Mouse (Mus musculus) left cerebral cortex, adult 8-10 months (tissue): Measurements from ENCODE around the gene Vegfd. TPM values are rescaled to one million over a fixed set of nuclear protein-coding genes. Genes with fewer than 3 reads are reported as not detected.
A peak's percentile ranks its signal among the peaks of the same experiment; 100 is the strongest.

ENCODE experiments used
- DNase-seq, 2 experiments: peaks; one replicate each; pipeline ENCODE4 v3.0.0; 2022; ENCODE audit warnings: low spot score in 2 of 2
- total RNA-seq, 4 experiments: library from RNA; stranded (reverse); gene quantifications; 2 replicates each; pipeline ENCODE4 v1.2.4; 2022

Gene Vegfd
- 1 to 10 TPM; 2.1 to 3.2 (median 2.3) TPM for total RNA-seq

DNA sequence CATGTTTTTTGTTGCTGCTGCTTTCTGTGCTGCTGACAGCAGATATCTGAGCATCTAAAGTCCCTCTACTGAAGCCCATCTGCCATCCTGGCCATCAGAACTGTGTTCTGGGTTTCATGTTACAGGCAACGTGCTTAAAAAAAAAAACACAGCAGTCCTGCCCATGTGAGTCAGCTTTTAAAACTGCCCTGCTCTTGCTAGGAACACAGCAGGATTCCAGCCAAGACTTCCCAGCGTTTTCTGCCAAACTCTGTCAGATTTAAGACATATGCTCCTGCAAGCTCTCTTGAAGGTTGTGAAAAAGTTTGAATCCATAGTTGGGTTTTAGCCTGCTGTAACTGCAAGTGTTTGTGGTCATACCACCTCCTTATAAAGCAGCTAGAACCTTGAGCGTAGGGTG is at the start of gene Vegfd:
Gene Vegfd, plus strand, starts transcription at position 298 of the 400 bp plus-strand sequence.
- peak in 1 of 2 experiments; percentile 57 for DNase-seq

GRCm38 (mm10) chrX:164323391-164323913 is 49.7 kb upstream of the Vegfd start:
- no peak for DNase-seq

- no peak for DNase-seq
Measured at GRCm38 (mm10) chrX:164330351-164330750, 42.8 kb upstream of the Vegfd start.

DNA sequence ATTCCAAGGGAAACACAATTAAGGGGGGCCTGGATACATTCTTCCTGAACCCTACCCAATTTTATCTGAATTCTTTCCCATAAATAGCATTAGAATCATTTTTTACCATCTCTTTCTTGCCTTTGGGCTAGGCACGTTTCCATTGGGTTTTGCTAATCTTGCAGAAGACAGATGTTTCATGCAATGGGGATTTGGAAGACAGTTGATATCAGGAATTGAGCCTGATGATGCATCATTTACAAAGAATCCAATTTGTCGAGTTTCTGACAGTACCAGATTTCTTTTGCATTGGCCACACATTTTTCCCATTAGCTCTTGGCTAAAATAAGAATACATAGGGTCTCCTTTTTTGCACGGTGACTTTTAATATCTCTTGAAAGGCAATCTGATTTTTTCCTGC is 42.4 kb upstream of the Vegfd start:
- no peak for DNase-seq

DNA sequence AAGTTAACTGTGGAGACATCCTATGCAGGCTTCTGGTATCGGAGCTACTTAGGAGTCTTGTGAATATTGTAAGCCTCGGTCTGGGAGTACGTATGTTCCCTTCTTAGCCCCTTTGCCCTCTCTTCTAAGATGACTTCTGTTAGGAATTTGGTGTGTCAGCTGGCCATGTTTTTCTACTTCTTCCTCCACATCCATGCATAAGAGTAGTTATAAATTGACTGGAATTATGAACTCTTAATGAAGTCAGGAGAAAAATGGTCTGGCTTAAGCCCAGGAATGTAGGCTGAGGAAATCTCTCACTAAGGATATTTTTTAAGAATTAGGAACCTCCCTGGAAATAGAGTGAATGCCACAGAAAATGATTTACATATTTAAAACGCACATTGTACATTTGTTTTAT is 34.6 kb upstream of the Vegfd start:
- no peak for DNase-seq

- DNase-seq = no peak
Measured at GRCm38 (mm10) chrX:164345359-164345938, 27.7 kb upstream of the Vegfd start.

DNA sequence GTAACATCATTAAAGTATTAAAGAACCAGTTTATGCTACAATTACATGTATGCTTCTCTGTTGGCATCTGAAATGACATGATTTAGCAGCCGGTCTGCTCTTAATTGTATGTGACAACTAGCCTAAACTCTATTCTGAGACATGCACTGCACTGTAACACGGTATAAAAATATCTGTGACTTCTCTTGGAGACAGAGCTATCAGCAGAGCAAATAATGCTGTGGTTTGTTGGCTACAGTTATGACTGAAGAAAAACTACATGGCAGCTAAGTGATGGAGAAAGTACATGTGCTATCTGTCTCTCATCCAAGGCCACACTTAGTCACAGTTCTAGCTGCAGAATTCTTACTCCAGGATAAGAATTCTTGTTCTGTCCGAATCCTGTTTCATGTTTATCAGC is 24.2 kb upstream of the Vegfd start:
- DNase-seq = no peak

- DNase-seq = no peak
Measured at GRCm38 (mm10) chrX:164365153-164365865, 7.9 kb upstream of the Vegfd start.

DNA sequence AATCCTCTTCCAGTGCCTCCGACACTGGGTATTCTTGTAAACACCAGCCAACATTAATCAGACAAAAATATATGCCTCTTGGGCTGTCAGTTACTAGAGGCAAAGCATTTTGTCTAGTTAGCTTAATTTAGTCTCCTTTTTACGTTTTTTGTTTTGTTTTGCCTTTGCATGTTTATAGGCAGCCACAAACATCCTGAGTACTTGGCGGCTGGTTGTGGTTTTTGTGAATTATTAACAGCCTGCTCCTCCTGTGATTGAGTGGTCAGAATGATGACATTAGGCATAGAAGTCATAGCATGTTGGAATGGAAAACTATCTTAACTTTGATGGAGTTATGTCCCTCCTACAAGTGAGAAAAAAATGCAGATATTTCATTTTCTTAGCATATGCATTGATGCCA is 2.6 kb upstream of the Vegfd start:
- DNase-seq = no peak

- DNase-seq = no peak
Measured at GRCm38 (mm10) chrX:164374586-164374985, 1.4 kb downstream of the Vegfd start.

GRCm38 (mm10) chrX:164379721-164380120 is 6.5 kb downstream of the Vegfd start:
- DNase-seq = no peak

DNA sequence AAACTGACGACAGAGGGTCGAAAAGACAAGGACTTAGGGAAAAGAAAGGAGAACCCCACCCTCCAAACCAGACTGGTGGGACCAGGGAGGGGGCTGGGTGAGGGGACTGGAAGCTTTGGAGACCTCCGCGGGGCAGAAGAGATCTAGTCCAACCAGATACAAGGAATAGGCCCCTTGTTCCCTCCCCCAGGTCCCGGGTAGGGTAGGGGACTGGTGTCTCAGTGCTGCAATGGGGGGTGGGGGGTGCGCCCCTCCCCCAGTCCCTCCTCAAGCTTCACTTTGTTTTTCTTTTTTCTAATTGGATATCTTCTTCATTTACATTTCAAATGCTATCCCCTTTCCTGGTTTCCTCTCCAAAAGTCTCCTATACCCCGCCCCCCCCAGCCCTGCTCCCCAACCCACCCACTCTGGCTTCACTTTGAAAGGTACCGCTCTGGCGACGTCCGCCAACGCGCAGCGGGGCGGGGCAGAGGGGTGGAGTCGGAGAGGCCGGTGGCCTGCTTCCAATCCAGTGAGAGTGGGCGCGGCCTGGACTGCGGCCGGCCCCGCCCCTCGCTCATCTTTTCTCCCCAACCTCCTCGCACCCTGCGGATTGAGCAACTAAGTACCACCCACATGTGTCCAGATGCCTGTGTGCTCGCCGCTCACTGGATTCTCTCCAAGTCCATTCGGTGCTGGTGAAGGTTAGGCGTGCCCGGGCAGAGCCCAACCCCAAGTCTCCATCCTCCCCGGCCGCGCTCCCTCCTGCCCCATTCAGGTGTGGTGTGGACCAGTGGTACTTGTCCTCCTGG is 8.6 kb downstream of the Vegfd start:
- peak; percentile 27 to 66 for DNase-seq

GRCm38 (mm10) chrX:164394091-164394490 is 20.9 kb downstream of the Vegfd start:
- DNase-seq = no peak

DNA sequence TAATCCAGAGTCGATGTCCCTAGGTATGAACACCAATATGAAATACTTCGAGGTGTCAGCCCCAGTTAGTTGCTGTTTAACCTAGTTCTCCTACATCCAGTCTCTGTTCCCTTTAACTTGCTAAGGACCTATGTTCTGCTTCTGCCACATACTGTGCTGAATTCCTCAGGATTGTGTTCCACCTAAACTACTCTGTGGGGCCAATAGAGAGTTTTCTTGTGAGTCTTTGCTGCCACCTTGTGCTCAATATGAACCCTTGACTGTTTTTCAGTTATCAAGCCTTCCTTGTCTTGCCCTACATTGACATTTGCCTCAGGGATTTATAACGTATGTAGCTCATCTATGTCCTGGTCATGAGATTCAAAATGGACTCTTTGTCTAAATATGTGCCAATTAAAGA is 25.3 kb downstream of the Vegfd start:
- DNase-seq = no peak

DNA sequence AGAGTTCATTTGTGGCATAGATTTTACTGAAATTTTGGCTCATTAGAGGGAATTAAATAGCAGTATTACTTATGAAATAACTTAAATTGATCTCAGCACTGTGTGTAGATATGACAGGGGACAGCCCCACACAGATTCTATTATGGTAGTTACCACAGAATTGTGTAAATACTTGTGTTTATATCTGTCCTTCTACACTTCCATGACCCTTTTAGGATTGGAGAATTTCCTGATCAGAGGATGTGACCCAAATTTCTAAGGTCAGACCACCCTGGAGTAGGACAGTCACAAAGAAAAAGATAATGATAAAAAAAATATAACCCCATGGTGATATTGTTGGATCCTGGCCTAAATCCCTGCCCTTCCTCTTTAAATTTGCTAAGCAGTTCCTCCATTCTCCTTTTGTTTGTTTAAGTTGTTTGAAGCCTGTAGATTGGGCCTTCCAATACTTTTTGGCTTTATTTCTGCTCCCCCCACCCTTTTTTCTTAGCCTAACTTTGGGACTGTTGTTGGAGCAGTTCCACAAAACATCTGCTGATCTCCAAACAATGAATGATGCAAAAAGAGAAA is 32.0 kb downstream of the Vegfd start:
- no peak for DNase-seq

DNA sequence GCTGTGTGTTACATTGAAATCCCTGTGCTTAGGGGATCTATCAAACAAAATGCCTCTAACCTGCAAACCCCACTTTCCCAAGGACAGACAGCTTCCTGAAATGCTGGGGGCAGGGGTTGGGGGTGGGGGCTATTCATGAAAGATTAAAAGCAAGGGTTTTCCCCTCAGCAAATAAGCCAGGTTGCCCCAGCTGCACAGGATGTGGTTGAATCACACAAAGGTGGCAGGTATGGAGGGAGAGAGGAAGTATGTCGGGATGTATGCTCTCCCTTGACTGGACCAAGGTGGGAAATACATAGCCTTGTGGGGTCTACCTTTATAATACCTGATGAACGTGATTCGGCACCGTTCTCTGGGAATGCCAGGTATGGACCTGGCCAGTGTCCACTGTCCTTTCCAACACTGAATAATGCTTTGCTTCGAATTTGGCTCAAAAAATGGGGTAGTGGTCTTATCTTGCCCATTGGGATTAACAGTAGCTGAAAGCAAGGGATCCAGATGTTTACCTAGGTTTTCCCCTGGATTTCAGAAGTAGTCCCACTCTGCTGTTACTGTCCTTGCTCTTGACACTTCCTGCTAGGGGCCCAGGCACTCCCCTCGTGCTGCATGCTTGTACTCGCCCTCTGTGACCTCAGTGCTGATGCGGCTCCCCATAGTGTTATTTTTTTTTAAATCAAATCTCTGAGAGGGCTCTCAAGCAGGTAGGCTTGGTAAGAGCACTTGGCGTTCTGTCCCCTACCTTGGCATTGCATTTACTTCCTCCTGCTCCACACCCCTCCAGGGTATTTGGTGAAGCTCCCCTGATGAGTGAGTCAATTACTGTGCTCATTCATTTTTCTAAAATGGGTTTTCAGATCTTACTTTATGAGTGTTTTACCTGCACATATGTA is 33.2 kb downstream of the Vegfd start:
- no peak for DNase-seq

- DNase-seq = no peak
Measured at GRCm38 (mm10) chrX:164408301-164408927, 35.2 kb downstream of the Vegfd start.

- DNase-seq = no peak
Measured at GRCm38 (mm10) chrX:164410562-164410961, 37.4 kb downstream of the Vegfd start.

- no peak for DNase-seq
Measured at GRCm38 (mm10) chrX:164416803-164417202, 43.6 kb downstream of the Vegfd start.

DNA sequence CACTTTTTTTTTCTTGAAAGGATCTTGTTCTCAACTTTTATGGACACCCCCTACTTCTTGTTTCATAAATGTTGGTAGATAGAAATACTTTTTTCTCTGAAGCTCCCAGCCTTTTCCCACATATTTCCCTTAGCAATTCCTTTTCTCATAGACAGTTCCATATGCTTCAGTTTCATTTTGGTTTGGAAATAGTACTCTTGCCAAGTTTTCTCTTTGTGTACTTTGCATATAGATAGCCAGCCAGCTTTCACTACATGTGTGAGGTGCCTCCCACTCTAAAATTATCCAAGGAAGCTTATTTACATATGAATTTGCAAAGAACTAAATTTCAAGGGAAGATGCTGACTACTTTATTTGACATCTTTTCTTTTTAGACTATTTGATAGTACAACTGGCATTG is 44.8 kb downstream of the Vegfd start:
- DNase-seq = no peak
